Mouse (Mus musculus) embryonic fibroblast, embryonic 13.5 days (primary cell): Measurements from ENCODE around the gene Elmsan1.

Source experiments
- CTCF ChIP-seq: IDR thresholded peaks from 2 replicates; pipeline ENCODE4 v1.5.1; 2011; ENCODE audit warnings: mild to moderate bottlenecking, control low read depth, low read length, moderate library complexity, borderline replicate concordance; ENCODE audit not compliant: insufficient read depth
- POLR2A ChIP-seq: IDR thresholded peaks from 2 replicates; pipeline ENCODE4 v1.6.1; 2011; ENCODE audit warnings: low read depth, mild to moderate bottlenecking, control low read depth, low read length, moderate library complexity

DNA sequence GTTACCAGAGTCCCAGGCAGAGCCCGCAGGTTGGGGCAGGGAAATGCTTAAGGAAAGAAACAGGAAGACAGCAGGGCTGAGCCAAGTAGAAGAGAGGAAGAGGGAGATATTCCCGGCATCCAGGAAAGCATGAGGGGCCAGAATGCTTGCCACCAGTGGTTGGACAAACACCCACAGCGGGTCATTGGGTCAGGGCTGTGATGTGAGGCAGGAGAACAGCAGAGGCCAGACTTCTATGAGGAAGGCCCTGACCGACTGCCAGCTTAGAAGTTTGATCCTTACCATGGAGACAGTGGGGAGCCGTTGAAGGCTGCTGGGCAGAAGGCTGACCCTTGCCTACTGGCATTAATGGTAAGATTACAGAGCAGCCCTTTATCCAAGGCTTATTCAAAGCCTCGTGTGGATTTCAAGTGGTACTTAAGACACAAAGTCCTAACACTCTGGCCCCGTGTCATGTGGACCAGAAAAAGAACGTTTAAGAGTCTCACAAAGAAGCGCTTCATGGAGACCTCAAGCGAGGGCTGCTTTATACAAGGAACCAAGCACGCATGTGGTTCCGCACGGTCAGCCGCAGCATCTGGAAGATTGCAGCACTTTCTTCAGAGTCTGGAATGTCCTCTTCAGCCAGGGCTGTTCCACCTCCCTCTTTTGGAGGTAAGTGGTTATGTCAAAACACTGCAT is 4.0 kb downstream of the Elmsan1 start:
- TF ChIP-seq CTCF: no peak
- TF ChIP-seq POLR2A: no peak
